Mouse (Mus musculus) thymus, adult 18-20 months (tissue): ENCODE results near the gene Rph3a.
"Not testable (repeated sequence)": the region's sequence is repeated elsewhere in the genome, so short reads cannot be mapped to it uniquely, and the experiment has no call there.

Source experiments
- DNase-seq, 2 experiments: peaks; one replicate each; pipeline ENCODE4 v3.0.0; 2022; ENCODE audit warnings: mixed read lengths in 2 of 2

The Rph3a gene

GRCm38 (mm10) chr5:120971326-120971725 is 38.6 kb downstream of the Rph3a start:
- DNase-seq = no peak

DNA sequence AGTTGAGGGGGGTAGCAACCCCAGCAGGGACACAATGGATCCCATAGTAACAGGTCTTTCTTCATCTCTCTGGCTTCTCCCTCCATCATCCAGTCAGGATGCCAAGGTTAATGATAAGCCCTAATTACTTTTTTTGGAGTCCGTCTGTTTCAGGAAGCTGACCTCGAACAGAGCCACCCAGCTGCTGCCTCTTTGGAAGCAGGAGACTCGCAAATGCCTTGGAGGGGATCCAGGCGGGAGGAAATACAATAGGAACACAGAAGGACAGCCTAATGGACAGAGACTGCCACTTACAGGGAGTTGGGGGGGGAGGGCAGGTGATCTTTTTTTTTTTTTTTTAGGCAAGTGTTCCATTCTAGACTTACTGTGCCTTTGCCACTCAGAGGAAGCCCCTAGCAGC is 40.2 kb downstream of the Rph3a start:
- DNase-seq = no peak

- DNase-seq = no peak
Observed at GRCm38 (mm10) chr5:120968799-120969198, 41.1 kb downstream of the Rph3a start.

- DNase-seq = no peak
Observed at GRCm38 (mm10) chr5:120968134-120968532, 41.8 kb downstream of the Rph3a start.

DNA sequence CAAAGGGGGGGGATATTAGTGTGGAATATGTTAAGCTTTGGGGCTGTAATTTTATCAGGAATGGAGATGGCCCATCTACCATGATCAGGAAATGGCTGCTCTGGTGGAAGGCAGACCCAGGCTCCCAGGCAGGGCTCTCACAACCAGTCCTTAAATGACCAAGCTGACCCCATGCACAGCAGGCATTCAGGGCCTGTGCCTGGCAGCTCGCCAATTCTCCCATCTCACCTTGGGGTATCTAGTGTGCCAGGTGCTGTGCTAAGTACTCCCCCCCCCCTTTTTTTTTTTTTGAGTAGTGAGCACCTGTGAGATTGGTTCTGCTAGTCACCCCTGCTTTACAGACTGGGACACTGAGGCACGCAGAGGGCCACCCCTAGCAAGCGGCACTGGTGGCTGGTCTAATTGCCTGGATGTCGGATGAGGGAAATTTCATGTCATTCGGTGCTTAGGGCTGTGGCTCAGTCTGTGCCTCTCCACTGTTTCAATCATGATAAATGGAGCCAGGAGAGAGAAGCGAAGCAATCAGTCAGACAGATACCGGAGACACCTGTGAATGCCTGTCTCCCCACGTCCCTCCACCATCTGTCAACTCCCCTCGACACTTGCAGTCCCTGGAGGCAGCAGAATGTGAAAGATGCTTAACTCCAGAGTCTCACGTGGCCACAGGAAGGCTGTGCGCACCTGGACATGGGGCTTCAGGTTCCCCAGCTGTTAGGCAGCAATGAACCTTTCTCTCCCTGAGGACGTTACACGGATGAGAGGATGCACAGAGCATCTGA is 42.3 kb downstream of the Rph3a start:
- DNase-seq = no peak

GRCm38 (mm10) chr5:120966894-120967293 is 43.0 kb downstream of the Rph3a start:
- no peak for DNase-seq

DNA sequence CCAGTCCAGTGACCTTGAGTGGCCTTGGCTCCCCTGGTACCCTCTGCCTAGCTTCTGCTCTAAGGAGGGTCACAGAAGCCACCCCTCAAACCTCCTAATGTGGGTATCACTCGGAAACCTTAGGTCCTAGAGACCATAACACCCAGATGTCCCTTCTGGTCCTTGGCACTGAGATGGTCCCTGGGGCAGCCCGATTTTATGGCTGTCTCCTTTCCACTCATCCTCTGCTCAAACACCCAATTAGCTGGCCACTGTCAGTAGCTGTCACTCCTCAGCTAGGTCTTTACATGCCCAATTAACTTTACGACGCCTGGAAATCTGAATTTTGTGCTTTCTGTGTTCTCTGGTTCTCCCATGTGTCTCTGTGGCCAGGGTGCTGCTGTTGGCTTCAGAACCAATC is 43.7 kb downstream of the Rph3a start:
- DNase-seq = no peak

- DNase-seq = no peak
Observed at GRCm38 (mm10) chr5:120961004-120961403, 48.9 kb downstream of the Rph3a start.

DNA sequence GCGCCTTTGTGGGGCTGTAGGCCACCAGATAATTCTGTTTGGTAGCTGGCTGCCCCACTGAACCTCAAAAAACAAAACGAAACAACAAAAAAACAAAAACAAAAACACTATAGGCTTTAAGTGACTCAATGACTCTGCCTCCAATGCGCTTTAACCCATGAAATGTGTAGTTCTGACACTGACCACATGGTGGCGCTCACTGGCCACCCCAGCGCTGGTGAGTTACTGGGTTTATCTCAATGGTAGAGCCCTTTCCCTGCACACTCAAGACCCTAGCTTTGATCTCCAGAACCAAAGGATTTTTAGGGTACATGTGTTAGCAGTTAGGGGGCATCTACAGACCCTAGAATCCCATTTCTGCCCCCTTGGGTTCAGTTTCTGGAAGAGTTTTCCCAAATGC is 55.9 kb downstream of the Rph3a start:
- no peak for DNase-seq

DNA sequence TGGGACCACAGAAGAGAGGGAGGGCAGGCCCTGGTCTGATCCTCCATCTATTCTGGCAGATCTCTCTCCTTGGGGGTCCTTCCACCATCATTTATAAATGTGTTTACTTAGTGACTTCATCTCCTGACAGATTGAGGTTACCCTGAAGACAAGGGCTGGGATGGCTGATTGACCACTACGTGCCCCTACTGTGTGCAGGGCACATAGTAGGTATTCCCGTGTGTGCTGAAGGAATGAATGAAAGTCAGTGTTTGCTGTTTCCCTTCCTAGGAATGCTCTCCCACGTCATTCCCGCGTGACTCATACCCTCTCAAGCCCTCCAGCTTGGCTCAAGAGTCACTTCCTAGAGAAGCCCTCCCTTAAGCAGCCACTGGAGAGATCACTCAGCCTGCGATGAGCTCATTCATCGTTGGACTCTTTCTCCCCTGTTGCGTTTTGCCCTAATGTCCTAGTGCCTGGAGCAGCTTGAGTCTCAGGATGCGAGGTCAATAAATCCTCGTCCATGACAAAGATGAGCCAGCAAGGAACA is 57.6 kb downstream of the Rph3a start:
- no peak for DNase-seq

DNA sequence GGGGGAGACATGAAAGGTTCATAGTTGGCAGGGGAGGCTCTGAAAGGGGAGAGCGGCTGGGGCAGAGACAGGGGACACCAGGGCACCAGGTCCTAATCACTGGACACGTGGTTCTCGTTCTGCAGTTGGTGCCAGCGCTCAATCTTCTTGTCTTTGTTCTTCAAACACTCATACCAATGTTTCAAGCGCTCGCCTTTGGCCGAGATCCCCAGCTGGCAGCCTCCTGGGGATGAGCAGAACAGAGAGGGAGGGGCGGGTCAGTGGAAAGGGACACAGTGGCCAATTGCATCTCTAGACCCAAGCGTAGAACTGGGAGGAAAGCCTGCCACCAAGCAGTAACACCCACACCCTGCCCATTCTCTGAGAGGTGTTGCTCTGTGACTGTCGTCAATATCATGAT is 67.8 kb downstream of the Rph3a start:
- DNase-seq = no peak

DNA sequence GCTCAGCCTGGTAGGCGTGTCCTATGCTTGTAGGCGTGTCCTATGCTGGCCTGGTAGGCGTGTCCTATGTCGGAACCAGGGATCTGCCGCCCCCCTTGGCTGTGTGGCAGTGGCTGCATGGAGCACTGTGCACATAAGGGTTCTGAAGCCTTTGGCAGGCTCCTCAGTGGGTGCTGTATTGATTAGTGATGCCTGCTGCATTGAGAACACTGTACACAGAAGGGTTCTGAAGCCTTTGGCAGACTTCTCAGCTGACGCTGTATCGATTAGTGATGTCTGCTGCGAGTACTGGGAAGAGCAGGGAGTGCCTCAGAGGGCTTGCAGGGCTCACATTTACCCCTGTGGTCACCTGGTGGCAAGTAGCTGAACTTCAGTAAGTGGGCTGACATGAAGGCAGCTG is 71.3 kb downstream of the Rph3a start:
- DNase-seq = no peak

DNA sequence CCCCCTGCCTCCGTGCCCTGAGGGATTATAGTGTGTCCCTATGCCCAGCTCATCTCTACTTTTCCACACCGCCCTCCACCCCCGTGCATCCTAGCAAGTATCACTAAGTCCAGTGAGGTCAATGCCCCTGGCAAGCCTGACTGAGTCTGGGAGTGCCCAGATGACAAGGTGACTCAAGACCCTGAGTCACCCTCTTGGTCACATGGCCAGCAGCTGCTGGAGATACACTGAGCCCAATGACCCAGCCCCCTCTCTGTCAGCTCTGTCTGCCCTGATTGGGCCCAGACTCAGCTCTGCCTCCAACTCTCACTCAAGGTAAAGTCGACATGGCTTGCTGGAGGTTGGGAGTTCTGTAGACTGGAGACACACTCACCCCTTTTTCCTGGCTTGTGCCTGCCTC is 72.1 kb downstream of the Rph3a start:
- no peak for DNase-seq

DNA sequence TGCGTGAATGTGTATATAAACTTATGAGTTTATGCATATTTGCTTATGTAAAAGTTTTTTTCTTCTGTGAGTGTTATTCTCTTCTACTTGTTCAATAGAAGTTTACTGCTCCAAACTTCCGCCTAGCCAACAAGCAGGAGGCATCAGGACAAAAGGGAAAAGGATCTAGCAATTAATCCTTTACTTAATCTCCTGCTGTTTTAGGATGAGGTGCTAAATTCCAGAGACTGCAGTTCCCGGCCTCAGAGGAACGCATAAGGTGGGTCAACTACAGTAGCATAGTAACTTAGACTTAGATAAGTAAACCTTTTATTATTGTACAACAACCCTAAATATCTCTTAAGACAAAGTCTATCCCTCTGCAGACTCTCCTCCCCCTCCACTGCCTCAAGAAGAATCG is 75.9 kb downstream of the Rph3a start:
- no peak for DNase-seq

DNA sequence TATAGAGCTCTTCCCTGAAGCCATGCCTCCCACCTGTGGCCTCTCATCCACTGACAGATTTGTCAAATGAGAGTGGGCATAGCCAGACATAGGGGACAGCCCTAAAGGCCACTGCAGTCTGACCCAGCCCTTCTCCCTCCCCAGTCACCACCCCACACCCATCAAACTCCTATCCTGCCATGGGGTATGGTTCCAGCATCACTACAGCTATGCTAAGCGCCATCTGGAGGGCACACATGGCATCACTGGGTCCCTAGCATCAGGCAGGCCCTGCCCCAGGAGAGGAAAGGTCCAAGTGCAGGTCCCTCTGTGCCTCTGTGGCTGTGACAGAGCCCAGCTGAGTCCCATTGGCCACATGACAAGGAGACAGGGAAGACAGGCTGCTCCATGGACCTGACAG is 82.9 kb downstream of the Rph3a start:
- DNase-seq = no peak

GRCm38 (mm10) chr5:120926311-120926710 is 83.6 kb downstream of the Rph3a start:
- not testable (repeated sequence) for DNase-seq

DNA sequence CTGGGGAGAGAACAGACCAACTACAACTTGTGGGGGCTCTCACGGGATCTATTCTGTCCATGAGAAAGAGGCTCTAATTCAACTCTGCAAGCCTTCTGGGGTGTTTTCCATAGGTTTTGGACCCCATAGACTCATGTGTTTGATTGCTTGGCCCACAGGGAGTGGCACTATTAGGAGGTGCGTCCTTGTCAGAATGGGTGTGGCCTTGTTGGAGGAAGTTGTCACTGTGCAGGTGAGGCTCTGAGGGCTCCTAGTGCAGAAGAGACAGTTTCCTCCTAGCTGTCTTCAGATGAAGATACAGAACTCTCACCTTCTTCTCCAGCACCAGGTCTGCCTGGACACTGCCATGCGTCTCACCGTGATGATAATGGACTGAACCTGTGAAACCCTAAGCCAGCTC is 85.4 kb downstream of the Rph3a start:
- not testable (repeated sequence) for DNase-seq

- DNase-seq = no peak
Observed at GRCm38 (mm10) chr5:120923969-120924368, 85.9 kb downstream of the Rph3a start.

GRCm38 (mm10) chr5:120920296-120920695 is 89.6 kb downstream of the Rph3a start:
- no peak for DNase-seq

DNA sequence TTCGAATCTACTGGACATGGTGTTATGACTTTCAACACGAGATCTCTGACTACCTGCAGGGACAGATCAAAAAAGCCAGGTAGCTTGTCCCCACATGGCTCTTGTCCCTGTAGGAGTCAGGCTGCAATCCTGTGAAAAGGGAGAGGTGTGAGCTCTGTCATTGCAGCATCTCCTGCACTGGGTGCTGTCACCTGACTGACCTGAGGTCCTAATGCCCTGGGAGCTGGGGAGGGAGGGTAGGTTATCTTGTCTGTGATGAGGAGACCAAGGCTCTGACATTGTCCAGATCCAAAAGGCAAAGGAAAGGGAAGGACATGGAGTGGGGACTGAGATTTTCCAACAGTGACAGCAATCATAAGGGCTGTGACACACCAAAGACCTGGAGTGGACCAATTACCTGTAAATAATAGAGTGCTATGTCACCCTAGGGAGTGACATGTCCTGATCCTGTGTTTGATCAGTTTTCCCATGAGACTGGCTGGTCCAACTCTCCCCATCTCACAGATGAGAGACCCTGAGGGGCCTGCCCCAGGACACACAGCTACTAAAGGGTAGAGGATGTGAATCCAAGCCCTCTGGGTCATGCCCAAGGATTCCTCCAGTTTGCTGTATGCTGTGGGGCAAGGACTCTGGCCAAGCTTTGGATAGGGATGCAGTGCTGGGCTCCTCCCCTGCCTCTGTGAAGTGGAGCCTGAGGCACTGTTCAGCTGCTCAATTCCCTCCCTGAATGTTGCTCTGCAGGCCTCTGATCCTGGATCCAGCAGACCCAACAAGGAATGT is 90.5 kb downstream of the Rph3a start:
- DNase-seq = not testable (repeated sequence)

- DNase-seq = not testable (repeated sequence)
Observed at GRCm38 (mm10) chr5:120914204-120914603, 95.7 kb downstream of the Rph3a start, which contains the start of gene Oas1d. TSS of gene Oas1d (plus strand) at chr5:120914536.

GRCm38 (mm10) chr5:120908196-120908920 is 101.5 kb downstream of the Rph3a start:
- no peak for DNase-seq
